Mouse (Mus musculus): ENCODE measurements around the gene Exoc3l4.

- no peak for TF ChIP-seq POLR2A (IDR thresholded peaks at IDR 0.05; ENCODE audit: insufficient read depth, low read length)
- peak; percentile 94 for TF ChIP-seq CTCF (IDR thresholded peaks at IDR 0.05; ENCODE audit: low read depth, low read length)
- TF ChIP-seq EP300 (IDR thresholded peaks at IDR 0.05; ENCODE audit: insufficient read depth, low read depth, low read length): no peak
These were observed 52.7 kb downstream of the Exoc3l4 start for GRCm38 (mm10) chr12:111469507-111469906.
